Mouse (Mus musculus): Measurements from ENCODE around the gene Fam83g.
"Not testable (repeated sequence)": the region's sequence is repeated elsewhere in the genome, so short reads cannot be mapped to it uniquely, and the experiment has no call there.

The Fam83g gene

DNA sequence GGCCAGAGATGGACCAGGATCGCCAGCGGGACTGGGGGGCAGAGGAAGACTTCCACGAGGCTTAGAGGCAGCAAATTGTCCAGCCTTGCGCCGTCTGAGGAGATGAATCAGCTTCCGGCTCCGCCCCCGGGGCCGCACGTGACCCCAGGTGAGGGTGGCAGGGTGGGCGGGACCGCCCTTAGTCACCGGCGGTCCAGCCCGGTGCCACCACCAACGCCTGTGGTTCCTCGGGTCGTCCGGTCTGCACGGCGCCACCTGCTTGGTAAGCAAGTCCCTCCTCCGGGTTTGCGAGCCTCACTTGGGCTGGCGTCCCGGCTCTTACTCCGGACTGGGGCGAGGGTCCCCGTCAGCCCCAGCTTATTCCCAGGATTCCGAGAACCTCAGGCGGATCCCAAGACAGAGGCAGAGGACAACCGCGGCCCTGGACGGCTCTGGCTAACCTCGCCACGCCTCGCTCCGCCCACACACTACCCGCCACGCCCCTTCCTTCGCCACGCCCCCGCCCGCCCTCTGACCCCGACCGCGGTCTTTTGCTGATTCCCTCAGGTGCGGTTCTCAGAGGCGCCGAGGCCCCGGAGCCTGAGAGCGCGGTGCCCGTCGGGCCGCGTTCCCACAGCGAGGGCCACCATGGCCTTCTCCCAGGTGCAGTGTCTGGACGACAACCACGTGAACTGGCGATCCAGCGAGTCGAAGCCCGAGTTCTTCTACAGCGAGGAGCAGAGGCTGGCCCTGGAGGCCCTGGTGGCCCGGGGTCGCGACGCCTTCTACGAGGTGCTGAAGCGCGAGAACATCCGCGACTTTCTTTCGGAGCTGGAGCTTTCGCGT is at the start of gene Fam83g:
Fam83g (plus strand) TSS at position 185 of the 825 bp plus-strand sequence.
- DNase-seq, result no peak

DNA sequence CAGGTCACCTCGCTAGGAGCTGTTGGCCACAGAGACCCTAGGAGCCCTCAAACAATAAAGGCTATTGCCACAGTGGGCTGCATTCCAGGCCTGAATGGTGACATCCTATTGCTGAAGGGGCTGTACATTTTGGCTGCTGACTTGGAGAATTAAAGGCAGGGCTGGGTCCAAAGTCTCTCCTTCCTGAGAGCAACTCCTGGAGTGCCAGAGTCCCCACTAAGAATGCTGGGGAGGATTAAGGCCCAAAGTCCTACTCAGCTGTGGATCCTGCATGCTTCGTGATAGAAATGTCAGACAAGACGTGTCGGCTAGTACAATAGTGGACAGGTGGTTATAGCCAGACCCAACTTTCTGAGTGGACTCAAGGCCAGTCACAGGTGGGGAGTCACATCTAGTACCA is 47.6 kb upstream of the Fam83g start:
- not testable (repeated sequence) for DNase-seq

GRCm38 (mm10) chr11:61637413-61637812 is 46.5 kb upstream of the Fam83g start:
- DNase-seq, result no peak

- no peak for DNase-seq
These were observed 46.0 kb upstream of the Fam83g start for GRCm38 (mm10) chr11:61637856-61638255.

- no peak for DNase-seq
These were observed 44.9 kb upstream of the Fam83g start for GRCm38 (mm10) chr11:61638764-61639536.

- DNase-seq, result no peak
These were observed 44.2 kb upstream of the Fam83g start for GRCm38 (mm10) chr11:61639601-61640177.

DNA sequence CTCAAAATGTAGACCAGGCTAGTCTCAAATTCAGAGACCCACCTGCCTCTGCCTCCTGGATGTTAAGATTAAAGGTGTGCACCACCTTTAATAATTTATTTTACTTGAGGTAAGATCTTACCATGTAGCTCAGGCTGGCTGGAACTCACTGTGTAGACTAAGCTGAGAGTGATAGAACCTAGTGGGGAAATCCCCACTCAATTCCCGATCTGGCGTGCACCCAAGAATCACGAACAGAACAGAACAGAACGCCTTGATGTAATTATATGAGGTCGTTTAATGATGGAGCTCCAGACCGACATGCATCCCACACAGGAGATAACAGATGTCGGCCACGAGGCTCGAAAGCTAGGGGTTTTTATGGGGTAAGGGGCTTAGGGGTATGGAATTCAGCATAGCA is 43.3 kb upstream of the Fam83g start:
- not testable (repeated sequence) for DNase-seq

DNA sequence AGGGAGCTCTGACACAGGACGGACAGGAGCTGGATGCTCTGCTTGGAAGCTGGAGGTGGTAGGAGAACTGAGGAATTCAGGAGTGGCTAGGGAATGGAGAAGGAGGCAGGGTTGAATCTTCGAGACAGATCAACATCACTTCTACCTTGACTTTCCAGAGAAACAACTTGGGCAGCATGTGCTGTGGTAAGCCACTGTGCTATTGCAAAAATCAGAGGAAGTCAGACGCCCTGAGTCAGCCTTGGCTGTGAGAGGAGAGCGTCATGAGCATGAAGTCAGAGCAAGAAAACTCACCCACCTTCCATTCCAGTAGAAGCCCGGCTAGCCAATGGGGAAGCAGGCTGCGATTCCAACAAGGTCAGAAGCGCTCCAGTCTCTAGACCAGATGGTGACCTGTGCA is 41.8 kb upstream of the Fam83g start:
- DNase-seq, result no peak

DNA sequence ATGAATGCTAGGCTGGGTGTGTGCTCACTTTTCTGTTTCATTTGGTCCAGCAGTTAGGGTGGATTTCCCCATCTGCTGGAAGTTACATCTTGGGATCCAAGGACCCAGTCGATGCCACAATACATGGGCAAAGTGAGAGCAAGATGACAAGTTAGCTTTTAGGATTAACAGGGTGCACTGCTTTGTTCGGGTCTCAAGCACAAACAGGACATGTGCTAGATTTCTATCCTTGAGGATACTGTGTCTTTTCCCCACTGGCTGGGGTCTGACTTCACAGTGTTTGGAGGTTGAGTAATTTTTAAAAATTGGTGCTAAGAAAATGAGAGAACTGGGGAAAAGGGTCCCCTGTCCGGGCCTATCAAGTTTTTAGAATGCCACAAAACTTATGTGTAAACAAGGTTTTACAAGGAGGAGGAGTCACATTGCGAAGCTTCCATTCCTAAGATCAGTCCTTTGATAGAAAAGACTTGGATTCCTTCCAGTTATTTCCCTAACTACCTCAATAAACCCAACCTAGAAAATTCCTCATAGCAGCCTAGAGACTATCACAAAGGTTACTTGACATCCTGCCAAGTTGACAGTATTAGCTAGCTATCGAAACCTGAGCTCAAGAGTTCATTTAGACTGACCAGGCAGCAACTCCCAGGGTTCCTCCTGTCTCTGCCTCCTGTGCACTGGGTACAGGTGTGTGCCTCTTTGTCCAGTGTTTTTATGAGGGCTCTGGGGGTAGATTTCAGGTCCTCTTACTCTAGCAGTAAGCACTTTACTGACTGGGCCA is 40.5 kb upstream of the Fam83g start:
- no peak for DNase-seq

DNA sequence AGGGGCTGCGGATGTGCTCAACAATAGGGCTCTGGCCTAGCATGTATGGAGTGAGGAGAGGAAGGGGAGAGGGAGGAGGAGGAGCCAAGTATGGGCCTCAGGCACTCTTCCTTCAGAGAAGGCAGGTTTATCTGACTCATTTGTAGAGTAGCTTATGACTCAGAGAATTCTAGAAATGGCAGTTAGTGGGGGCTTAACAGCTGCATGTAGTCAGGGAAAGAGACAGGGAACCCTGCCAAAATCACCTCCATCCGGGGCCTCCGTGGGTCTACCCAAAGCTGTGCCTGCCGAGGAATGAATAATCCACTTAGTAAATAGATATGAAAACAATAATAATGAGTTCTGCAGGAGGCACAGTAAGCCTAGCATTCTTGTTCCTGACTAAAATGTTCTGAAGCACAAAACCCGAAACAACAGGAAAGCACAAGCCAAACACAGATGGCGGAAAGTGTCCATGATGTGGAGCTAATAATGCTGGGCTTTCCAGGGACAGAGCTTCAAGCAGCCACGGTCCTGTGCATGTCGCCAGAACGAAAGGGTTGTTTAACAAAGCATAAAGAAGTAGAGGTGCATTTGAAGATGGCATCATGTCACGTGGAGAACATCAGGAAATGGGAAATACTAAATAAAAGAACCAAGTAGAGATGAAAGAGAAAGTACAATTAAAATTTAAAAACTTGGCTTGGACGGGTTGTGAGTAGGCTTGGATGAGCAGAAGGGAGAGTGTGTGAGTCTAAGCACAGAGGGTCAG is 39.1 kb upstream of the Fam83g start:
- no peak for DNase-seq

DNA sequence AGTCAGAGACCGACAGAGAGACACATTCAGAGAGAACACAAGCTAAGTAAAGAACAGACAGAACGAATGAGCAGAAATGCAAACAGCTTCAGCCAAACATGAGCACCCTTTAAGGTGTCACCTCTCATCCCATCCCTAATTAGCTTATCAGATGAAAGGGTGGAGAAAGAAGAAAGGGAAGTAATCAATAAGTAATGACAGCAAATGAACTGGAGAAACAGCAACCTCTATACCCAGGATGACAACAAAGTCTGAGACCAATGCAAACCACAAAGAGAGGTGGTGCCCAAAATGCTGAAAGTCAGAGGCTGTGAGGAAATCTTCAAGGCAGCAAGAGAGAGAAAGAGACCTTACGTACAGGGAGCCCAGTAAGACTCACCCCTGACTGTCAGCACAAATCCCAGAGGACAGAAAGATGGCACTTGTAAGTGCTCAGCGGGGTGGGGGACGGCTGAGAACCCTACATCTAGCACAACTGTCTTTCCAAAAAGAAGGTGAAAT is 38.5 kb upstream of the Fam83g start:
- DNase-seq, result no peak

DNA sequence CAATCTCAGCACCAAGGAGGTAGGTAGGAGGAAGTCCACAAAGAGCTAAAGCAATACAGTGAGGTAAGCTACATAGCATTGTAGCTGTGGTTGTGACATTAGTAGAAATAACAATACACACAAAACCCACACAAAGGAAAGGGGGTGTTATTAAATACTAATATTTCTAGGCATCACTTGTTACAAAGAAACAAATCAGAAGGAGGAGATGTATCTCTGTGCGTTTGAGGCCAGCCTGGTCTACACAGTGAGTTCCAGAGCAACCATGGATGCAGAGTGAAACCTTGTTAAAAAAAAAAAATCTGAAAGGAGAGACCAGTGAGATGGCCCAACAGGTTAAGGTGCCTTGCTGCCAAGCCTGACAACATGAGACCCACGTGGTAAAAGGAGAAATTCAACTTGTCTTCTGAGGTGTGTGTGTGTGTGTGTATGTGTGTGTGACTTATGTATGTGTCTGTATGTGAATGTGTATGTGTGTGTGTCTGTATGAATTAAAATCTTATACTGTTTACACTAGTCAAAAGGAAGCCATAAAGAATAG is 37.3 kb upstream of the Fam83g start:
- DNase-seq, result no peak

GRCm38 (mm10) chr11:61647110-61647910 is 36.6 kb upstream of the Fam83g start:
- DNase-seq, result no peak

DNA sequence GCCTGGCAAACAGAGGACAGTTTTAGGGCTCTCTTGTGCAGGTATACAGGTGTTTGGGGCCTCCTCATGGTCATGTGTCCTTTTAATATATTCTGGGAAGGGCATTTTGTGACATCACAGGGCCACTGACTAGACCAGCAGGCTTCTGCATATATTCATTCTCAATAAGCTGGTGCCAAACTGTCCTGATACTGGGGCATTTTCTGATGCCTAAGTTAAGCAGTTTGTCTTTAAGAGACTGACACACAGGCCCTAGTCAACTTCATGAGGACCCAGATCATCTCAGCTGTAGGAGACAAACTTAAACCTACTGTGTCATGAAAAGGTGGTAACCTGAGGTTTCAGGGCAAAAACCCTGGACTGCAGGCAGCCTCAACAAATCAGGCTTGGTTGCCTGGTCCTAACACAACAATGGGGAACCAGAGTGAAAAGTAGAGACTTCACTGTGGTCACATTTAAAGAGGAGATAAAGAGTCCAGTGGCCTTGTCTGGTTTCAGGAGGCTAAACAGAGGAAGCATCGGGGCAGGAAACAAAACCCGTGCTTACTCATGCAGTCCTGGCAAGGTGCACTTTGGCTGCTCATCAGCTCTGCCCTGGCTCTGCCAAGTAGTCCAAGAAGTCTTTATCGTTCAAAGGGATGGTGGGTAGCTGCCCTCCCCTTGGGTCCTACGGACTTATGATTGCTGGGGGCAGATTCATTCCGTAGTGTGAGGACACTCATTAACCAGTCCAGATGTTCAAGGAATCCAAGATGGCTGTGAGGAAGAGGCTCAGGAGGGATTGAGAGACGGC is 35.7 kb upstream of the Fam83g start:
- no peak for DNase-seq

DNA sequence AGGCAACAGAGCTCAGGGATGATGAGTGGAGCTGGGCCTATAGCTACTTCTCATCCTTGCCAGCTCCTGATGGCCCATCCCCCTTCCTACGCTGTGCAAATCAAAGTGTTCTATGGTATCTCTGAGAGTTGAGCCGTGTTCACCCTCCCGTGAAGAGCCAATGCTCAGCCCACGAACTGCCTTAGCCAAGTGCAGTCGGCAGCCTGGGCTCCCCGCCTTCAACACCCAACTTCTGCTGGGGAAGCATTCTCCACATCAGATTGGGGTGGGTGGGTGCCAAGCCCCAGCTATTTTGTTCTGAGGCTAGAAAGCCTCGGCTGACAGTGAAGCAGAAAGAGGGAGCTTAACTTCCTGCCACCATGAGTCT is 35.2 kb upstream of the Fam83g start:
- peak; percentile 57 for DNase-seq

GRCm38 (mm10) chr11:61649163-61649580 is 34.7 kb upstream of the Fam83g start:
- no peak for DNase-seq

GRCm38 (mm10) chr11:61649626-61650025 is 34.3 kb upstream of the Fam83g start:
- no peak for DNase-seq

DNA sequence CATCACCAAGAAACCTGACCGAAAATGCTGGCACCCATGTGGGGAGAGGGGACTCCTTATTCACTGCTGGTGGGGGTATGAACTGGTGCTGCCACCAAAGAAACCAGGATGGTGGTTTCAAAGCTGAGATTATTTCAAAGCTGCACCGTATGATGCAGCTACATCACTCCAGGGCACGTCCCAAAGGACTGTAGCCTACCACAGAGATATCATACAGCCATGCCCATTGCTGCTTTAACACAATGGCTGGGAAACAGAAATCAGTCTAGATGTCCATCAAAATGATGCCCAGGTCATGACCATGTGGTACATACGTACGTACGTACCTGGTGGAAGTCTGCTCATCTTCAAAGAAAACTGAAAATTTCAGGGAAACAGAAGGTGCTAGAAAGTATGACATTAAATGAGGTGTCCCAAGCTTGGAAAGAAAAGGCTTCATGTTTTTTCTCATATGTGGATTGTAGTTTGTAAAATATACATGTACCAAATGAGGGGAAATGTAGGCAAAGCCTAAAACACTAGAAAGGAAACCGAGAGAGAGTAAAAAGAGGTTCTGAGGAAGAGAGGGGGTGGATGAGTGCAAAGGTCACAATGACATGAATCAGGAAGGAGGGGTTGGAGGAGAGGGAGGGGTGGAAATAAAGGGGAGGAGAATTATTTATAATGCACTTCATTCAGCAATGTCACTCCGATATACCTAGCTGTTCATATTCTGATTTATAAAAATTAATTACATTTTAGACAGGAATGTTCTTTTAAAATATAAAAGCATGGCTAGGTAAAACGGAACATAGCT is 33.2 kb upstream of the Fam83g start:
- no peak for DNase-seq

- no peak for DNase-seq
These were observed 31.7 kb upstream of the Fam83g start for GRCm38 (mm10) chr11:61652216-61652615.

Measured in right cerebral cortex, postnatal 14 days (tissue).